20 mouse cellular contexts compared by ENCODE assay signal in the genomic region with DNA sequence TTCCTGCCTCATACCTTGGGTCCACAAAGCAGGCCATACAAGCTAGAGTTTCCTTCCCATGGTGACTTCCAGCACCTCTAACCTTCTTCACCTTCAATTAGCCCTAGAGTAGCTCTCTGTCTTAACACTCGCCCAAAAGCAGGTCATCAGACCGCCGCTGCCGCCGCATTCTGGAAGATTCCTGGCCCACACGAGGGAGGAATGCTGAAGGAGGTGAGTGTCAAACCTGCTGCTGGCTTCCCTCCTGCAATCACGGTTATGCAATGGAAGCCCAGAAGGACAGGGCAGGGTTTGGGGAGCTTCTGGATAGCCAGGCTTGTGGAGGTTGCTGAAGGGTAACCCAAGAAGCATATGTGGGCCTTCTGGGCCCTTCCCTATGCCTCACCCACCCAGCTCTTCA. TPM values are rescaled to one million over a fixed set of nuclear protein-coding genes. Genes with fewer than 3 reads are reported as not detected.
"Had no signal": no experiment of that assay in that cellular context is flagged by ENCODE, and none has a peak within 500 bp of the region (broad histone marks: within the 10 kb centered on the region; RNA-seq: fewer than 3 reads in every experiment).

No protein-coding gene starts in this region.

- H3K9me3 ChIP-seq: limb, embryonic 10.5 days; limb, embryonic 13.5 days; liver, embryonic 12.5 days; liver, embryonic 15.5 days had no signal

- H3K27ac ChIP-seq: hindbrain, postnatal 0 days; layer of hippocampus, adult 2 months; limb, embryonic 10.5 days; limb, embryonic 13.5 days; liver, embryonic 12.5 days; liver, embryonic 15.5 days; stomach, postnatal 0 days had no signal

- ATAC-seq: hindbrain, postnatal 0 days; inflammation-experienced regulatory T-cells, adult 6 months; intestine, embryonic 16.5 days; liver, embryonic 12.5 days had no signal

- H3K4me3 ChIP-seq: layer of hippocampus, adult 2 months; limb, embryonic 10.5 days; limb, embryonic 13.5 days; liver, embryonic 12.5 days; liver, embryonic 15.5 days had no signal

- H3K36me3 ChIP-seq: limb, embryonic 10.5 days; limb, embryonic 13.5 days; liver, embryonic 12.5 days; liver, embryonic 15.5 days had no signal

- H3K4me2 ChIP-seq: limb, embryonic 13.5 days; liver, embryonic 12.5 days; liver, embryonic 15.5 days; lung, embryonic 14.5 days; midbrain, embryonic 11.5 days had no signal

- DNase-seq: layer of hippocampus, postnatal 36 days; liver; lung, embryonic 14.5 days; midbrain, embryonic 14.5 days; right cerebral cortex, adult 18-20 months; right cerebral cortex, postnatal 14 days; right cerebral cortex, postnatal 4 days; thymus, adult 2 months; thymus, postnatal 14 days; thymus, postnatal 4 days had no signal

- H3K9ac ChIP-seq: limb, embryonic 13.5 days; liver, embryonic 12.5 days; liver, embryonic 15.5 days; lung, embryonic 14.5 days had no signal

RNA-seq across cellular contexts. Expression of a gene that starts 8.5 kb away (rescaled TPM):
- polyA plus RNA-seq: inflammation-experienced regulatory T-cells, adult 6 months; liver, embryonic 15.5 days had no signal
